Mouse (Mus musculus): ENCODE results near the gene Dync1h1. TPM values are rescaled to one million over a fixed set of nuclear protein-coding genes. Genes with fewer than 3 reads are reported as not detected.
A peak's percentile ranks its signal among the peaks of the same experiment; 100 is the strongest.
"Not testable (repeated sequence)": the region's sequence is repeated elsewhere in the genome, so short reads cannot be mapped to it uniquely, and the experiment has no call there.

Dync1h1 gene
- total RNA-seq, 2 experiments from 2014 or later, result 351 to 363 TPM

- DNase-seq; intact Hi-C loops (cut with DNase I): not testable (repeated sequence)
These were observed 87.7 kb downstream of the Dync1h1 start for GRCm38 (mm10) chr12:110688921-110689320.

DNA sequence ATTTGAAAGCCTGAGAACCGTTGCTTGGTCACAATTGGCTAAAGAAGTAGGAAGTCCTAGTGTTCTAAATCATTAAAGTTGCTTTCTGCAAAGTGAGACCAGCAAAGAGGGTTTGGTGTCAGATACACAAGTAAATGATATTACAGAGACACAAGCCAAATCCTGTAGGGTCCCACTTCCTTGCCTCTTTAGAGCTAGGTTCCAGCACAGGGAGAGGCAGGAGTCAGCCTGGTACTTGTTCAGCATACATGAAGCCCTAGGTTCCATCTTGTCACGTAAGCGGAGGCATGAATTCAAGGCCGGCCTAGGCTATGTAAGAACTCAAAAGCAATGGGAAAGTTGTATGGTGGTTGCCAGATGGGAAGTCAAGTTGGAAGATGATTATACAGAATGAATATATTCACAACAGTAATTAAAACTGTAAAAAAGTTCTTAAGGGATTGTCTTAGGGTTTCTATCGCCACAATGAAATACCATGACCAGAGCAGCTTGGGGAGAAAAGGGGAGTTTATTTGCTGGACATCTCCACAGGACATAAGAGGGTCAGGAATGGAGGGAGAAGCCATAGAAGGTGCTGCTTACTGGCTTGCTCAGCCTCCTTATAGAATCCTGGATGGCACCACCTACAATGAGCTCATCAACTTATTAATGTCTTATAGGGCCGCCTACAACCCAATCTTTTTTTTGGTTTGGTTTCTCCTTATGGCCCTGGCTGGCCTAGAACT lies 88.8 kb downstream of the Dync1h1 start:
- DNase-seq, result no peak
- intact Hi-C loops (cut with DNase I), result no loop called here

DNA sequence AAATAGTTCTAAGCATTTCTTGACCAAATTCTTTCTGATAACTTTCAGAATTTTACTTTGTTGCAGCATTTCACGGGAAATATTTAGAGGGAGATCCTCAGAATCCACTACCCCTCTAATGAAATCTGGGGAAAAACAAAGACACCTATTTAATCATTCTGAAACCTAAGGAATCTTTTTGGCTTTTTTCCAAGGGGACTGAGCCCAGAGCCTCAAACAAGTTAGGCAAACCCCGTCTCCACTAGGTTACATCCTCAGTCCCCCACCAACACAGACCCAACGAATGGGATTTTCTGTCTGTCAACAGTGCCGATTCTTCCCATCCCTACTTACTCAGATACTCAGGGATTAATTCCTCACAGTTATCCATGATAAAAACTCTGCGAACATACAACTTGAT lies 92.1 kb downstream of the Dync1h1 start:
- intact Hi-C loops (cut with DNase I); DNase-seq: not testable (repeated sequence)

GRCm38 (mm10) chr12:110695676-110696171 lies 94.5 kb downstream of the Dync1h1 start:
- intact Hi-C loops (cut with DNase I), result no loop called here
- DNase-seq, result peak; percentile 73

- peak; percentile 99 for DNase-seq
- intact Hi-C loops (cut with DNase I), result no loop called here
These were observed 95.1 kb downstream of the Dync1h1 start for GRCm38 (mm10) chr12:110696173-110696974.

DNA sequence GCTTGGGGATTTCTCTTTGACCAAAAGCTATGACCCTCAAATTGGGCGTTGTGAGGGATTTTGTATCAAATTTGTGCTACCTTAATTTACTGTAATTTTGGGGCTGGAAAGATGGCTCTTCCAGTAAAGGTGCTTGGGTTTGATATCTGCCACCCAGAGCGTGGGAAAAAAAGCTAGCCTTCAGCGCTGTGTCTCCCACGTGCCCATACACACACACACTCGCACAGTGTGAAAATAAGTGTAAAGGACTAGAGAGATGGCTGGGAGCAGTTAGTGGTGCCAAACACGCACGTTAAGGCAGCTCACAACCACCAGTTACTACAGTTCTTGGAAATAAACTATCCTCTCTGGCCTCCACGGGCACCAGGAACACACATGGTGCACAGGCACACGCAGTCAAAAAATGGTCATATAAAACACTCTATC lies 95.7 kb downstream of the Dync1h1 start:
- intact Hi-C loops (cut with DNase I), result no loop called here
- no peak for DNase-seq

GRCm38 (mm10) chr12:110697457-110697856 lies 96.2 kb downstream of the Dync1h1 start:
- DNase-seq, result no peak

DNA sequence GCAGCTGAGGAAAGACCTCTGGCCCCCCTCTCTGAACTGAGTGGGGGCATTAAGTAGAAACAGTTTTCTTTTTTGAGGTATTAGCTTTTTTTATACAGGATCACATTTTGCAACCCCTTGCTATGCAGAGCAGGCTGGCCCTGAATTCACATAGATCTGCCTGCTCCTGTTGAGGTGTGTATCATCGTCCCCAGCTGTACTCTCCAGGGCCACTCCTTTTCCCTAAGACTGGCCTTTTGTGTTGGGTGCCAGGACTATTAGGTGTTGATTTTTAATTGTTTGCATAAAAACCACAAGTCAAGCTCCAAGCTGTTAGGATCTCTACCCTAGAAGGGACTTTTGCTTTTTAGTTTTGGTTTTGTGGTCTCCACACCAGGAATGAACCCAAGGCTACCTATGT lies 96.8 kb downstream of the Dync1h1 start:
- no peak for DNase-seq
- intact Hi-C loops (cut with DNase I), result no loop called here

More at GRCm38 (mm10) chr12:110697457-110697856, 96.2 kb downstream of the Dync1h1 start:
- intact Hi-C loops (cut with DNase I), result no loop called here

DNA sequence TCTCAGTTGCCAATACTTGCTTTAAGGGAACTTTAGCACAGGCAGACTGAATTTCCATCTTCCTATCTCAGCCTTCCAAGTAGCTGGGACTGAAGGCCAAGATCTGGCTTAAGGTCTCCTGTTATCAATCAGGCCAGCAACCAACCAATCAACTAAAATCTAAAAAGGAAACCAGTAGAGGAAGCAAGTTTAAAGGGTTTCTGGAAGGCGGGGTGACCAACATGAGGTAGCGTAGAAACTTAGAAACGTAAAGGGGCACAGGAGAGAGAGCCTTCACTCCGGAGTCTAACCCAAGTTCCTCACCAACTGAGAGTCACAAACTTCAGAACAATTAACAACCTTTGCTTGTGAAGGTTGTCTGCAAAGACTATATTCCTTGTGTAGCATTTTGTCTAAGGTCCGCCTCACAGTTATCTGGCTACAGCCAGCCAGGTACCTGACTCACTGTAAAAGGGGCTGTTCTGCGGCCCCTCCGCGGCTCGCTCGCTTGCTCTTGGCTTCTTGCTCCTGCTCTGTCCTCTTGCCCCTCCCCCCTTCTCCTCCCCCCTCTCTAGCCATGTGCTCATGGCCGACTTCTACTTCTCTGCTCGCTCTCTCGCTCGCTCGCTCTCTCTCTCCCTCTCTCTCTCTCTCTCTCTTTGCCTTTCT lies 97.4 kb downstream of the Dync1h1 start:
- no peak for DNase-seq

DNA sequence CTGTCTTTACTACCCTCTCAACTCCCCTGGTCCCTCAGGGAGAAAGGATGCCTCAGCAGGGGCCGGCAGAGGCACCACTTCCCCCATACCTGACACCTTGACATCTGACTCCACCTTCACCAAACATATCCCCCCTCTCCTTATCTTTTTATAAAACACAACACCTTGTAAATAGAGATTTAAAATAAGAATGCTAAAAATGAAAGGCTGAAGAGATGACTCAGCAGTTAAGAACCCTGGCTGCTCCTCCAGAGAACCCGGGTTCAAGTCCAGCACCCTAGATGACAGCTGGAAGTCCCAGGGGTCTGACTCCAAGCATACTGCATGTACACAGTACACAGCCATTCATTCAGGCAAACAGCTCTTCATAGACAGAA lies 97.9 kb downstream of the Dync1h1 start:
- DNase-seq, result no peak
- intact Hi-C loops (cut with DNase I), result no loop called here

More for the DNA sequence above, 97.4 kb downstream of the Dync1h1 start:
- intact Hi-C loops (cut with DNase I), result no loop called here

GRCm38 (mm10) chr12:110700730-110701129 lies 99.5 kb downstream of the Dync1h1 start:
- intact Hi-C loops (cut with DNase I), result loop anchor here (10.0 kb wide), 1 partner anchor 276 kb away; no protein-coding TSS in a partner anchor
- DNase-seq, result no peak

- not testable (repeated sequence) for DNase-seq
- intact Hi-C loops (cut with DNase I), result loop anchor here (10.0 kb wide), 1 partner anchor 277 kb away; no protein-coding TSS in a partner anchor
These were observed 100.1 kb downstream of the Dync1h1 start for GRCm38 (mm10) chr12:110701363-110701762.

GRCm38 (mm10) chr12:110702556-110702955 lies 101.3 kb downstream of the Dync1h1 start, which contains the start of gene Hsp90aa1:
Hsp90aa1 (minus strand) TSS chr12:110702728.
- no peak for DNase-seq
- intact Hi-C loops (cut with DNase I), result loop anchor here (10.0 kb wide), 1 partner anchor 278 kb away; no protein-coding TSS in a partner anchor

- intact Hi-C loops (cut with DNase I), result loop anchor here (10.0 kb wide), 1 partner anchor 278 kb away; no protein-coding TSS in a partner anchor
- peak; percentile 88 for DNase-seq
These were observed 101.8 kb downstream of the Dync1h1 start for GRCm38 (mm10) chr12:110703008-110703471.

GRCm38 (mm10) chr12:110703682-110704081 lies 102.4 kb downstream of the Dync1h1 start:
- intact Hi-C loops (cut with DNase I), result loop anchor here (10.0 kb wide), 1 partner anchor 279 kb away; no protein-coding TSS in a partner anchor
- DNase-seq, result no peak

GRCm38 (mm10) chr12:110705419-110705818 lies 104.2 kb downstream of the Dync1h1 start:
- intact Hi-C loops (cut with DNase I), result loop anchor here (10.0 kb wide), 1 partner anchor 281 kb away; no protein-coding TSS in a partner anchor
- DNase-seq, result not testable (repeated sequence)

DNA sequence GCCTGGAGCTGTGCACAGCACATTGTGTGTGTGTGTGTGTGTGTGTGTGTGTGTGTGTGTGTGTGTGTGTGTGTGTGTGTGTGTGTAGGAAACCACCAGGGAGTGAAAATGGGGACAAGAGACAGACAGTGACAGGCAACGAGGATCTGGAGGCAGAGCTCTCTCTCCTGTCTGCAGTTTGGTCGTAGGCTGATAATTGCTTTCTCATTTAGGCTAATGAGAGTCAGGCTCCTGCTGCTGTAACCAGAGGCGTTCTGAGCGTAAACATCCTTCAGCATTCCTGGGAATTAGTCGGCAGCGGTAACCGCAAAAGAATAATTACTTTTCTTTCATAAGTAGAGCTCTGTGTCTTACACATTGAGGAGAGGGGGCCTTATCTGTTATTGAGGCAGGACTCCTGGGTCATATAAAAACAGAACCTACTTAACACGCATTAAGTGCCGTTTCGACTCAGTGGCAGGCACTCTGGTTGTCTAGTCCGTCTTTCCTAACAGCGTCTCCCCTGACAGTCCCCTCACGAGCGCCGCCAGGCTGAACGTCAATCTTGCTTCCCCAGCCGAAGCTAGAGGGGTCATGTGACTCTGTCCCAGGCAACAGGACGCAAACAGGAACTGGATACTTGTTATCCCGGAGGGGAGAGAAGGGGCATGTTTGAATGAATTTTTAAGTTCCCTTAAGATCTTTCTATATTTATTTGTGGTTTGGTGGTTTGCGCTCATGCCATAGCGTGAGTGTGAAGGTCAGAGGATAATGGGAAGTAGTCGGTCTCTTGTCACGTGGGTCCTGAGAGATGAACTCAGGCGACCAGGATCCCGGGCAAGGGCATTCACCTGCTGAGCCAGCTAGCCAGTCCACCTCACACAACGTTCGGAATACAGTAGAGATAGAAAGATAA lies 105.3 kb downstream of the Dync1h1 start:
- DNase-seq, result peak; percentile 37
- intact Hi-C loops (cut with DNase I), result loop anchor here (10.0 kb wide), 1 partner anchor 282 kb away; no protein-coding TSS in a partner anchor

GRCm38 (mm10) chr12:110707451-110707850 lies 106.2 kb downstream of the Dync1h1 start:
- intact Hi-C loops (cut with DNase I), result loop anchor here (10.0 kb wide), 1 partner anchor 283 kb away; no protein-coding TSS in a partner anchor
- no peak for DNase-seq

DNA sequence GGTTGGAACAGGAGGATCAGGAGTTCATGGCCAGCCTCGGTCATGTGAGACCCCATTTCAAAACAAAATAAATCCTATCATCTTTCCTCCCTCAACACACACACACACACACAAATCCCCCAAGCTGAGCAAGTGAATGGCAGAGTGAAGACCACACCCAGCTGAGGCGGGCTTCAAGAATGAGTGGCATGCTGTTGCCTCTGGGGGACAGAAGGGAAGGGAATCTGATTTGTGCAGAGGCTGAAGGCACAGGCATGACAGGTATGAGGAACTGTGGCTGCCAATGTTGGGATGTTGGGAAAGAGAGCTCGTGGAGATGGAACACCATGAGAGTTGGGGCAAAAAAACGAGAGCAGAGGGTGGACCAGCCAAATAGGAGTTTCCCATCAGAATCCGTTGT lies 110.0 kb downstream of the Dync1h1 start:
- DNase-seq, result no peak
- intact Hi-C loops (cut with DNase I), result no loop called here
